Mouse (Mus musculus) forebrain, postnatal 0 days (tissue): ENCODE measurements around the gene Zfp853. TPM values are rescaled to one million over a fixed set of nuclear protein-coding genes. Genes with fewer than 3 reads are reported as not detected.

ENCODE experiments used
- ATAC-seq: fragments of 200-750 bp; cut with Nextera tagmentation; 2 replicates; pipeline ENCODE4 v1.8.0; 2017; ENCODE audit warnings: mild to moderate bottlenecking, moderate library complexity
- DNase-seq: peaks from one replicate; pipeline ENCODE4 v3.0.0-alpha.2; 2015
- H3K27ac ChIP-seq: fragments of 300-500 bp; sonication (generic); 2 replicates; pipeline ENCODE4 v1.5.1; 2014; ENCODE audit warnings: low read depth, mild to moderate bottlenecking, antibody characterized with exemption, low read length, moderate library complexity, mixed read lengths
- H3K27me3 ChIP-seq: fragments of 300-500 bp; sonication (generic); 2 replicates; pipeline ENCODE4 v1.6.1; 2014; ENCODE audit warnings: mild to moderate bottlenecking, low read length, mixed read lengths; ENCODE audit not compliant: insufficient read depth
- H3K36me3 ChIP-seq: fragments of 300-500 bp; sonication (generic); 2 replicates; pipeline ENCODE4 v1.6.1; 2014; ENCODE audit warnings: mild to moderate bottlenecking, moderate library complexity; ENCODE audit not compliant: insufficient read depth
- H3K4me1 ChIP-seq: fragments of 300-500 bp; sonication (generic); 2 replicates; pipeline ENCODE4 v1.6.1; 2014; ENCODE audit warnings: antibody characterized with exemption; ENCODE audit not compliant: insufficient read depth
- H3K4me2 ChIP-seq: fragments of 300-500 bp; sonication (generic); 2 replicates; pipeline ENCODE4 v1.6.1; 2014; ENCODE audit warnings: low read depth, mild to moderate bottlenecking, moderate library complexity
- H3K4me3 ChIP-seq: fragments of 300-500 bp; sonication (generic); 2 replicates; pipeline ENCODE4 v1.5.1; 2014; ENCODE audit warnings: low read depth, low read length, mixed read lengths
- H3K9ac ChIP-seq: fragments of 300-500 bp; sonication (generic); 2 replicates; pipeline ENCODE4 v1.6.1; 2014; ENCODE audit warnings: mild to moderate bottlenecking
- H3K9me3 ChIP-seq: fragments of 300-500 bp; sonication (generic); 2 replicates; pipeline ENCODE4 v1.6.1; 2016; ENCODE audit warnings: low read length
- CTCF ChIP-seq: sonication (generic); IDR thresholded peaks from 2 replicates; pipeline ENCODE4 v1.5.1; 2016; ENCODE audit warnings: antibody characterized with exemption, control low read depth, low read depth
- WGBS: fragments of 180-500 bp; shearing (Covaris S2); extraction: QIAGEN DNeasy Blood & Tissue Kit; methylation state at CpG from one replicate; pipeline ENCODE4 v1.1.7; 2014; 5-methylcytosine and 5-hydroxymethylcytosine counted together
- polyA plus RNA-seq: library from polyadenylated mRNA; unstranded; fragments of >200 nt; fragmentation: Nextera tagmentation; extraction: Ambion mirVana; gene quantifications from 2 replicates; pipeline ENCODE4 v1.2.1, GENCODE M21; 2015
- total RNA-seq: library from RNA; depleted of rRNA; stranded (reverse); fragments of >200 nt; gene quantifications from 2 replicates; pipeline ENCODE4 v1.2.3, GENCODE M21; 2014

The Zfp853 gene
- total and polyA plus RNA-seq, 2 experiments from 2014 or later, result 0.23 to 16.5 TPM

GRCm38 (mm10) chr5:143269363-143270150 is 23.9 kb downstream of the Zfp853 start, which contains the start of gene Zfp316:
Gene Zfp316, minus strand, starts transcription at chr5:143270022.
- H3K9me3 ChIP-seq, result no peaks in the 10 kb centered on the region
- H3K4me2 ChIP-seq, result peak within 1 kb of the TSS; percentile 80
- peaks cover 18% of the 10 kb centered on the region for H3K4me1 ChIP-seq
- ATAC-seq (peak; percentile 88), DNase-seq (peak; percentile 88)
- H3K27me3 ChIP-seq, result no peaks in the 10 kb centered on the region
- peak within 1 kb of the TSS; percentile 94 for H3K9ac ChIP-seq
- TF ChIP-seq CTCF, result no peak; the same call in 1 of the 2 replicates
- peak within 1 kb of the TSS; percentile 87 for H3K4me3 ChIP-seq
- H3K36me3 ChIP-seq, result peaks cover 5% of the 10 kb centered on the region; the same call in 1 of the 2 replicates
- WGBS, result under 1% methylated on average over 74 of the region's 79 CpGs
- H3K27ac ChIP-seq, result peak within 1 kb of the TSS; percentile 85

- H3K36me3 ChIP-seq, result peaks cover 7% of the 10 kb centered on the region; the same call in 1 of the 2 replicates
- H3K4me1 ChIP-seq, result peaks cover 18% of the 10 kb centered on the region
- H3K4me2 ChIP-seq, result peak overlapping the region; percentile 80
- H3K9ac ChIP-seq, result peak overlapping the region; percentile 94
- H3K9me3 ChIP-seq, result no peaks in the 10 kb centered on the region
- TF ChIP-seq CTCF, result no peak
- WGBS, result 23% methylated on average over 8 of the region's 8 CpGs
- DNase-seq, result no peak
- no peak for ATAC-seq
- H3K27ac ChIP-seq, result peak overlapping the region; percentile 85
- H3K27me3 ChIP-seq, result no peaks in the 10 kb centered on the region
- H3K4me3 ChIP-seq, result peak overlapping the region; percentile 87
Observed at GRCm38 (mm10) chr5:143268985-143269362, 24.4 kb downstream of the Zfp853 start.

DNA sequence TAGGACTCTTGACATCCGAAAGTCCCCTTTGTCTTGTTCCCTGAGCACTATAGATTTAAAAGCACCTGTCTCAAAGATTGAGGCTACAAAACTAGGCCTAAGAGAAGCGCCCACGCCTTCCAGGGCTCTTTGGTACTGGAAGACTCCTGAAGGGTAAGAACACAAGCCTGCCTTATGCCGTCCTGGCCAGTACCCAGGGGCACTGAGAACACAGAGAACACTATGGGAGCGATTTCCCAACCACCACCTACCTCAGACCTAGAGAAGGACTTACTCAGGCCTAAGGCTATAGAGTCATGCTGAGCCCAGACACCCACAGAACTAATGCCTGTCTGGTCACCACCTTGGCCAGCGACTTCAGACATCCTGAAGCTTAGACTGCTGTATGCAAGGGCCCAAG is 26.6 kb downstream of the Zfp853 start:
- ATAC-seq, result no peak
- Histone ChIP-seq H3K27me3 (no peaks in the 10 kb centered on the region), H3K4me1 (peaks cover 18% of the 10 kb centered on the region), H3K9ac (no peak overlapping the region), H3K36me3 (peaks cover 28% of the 10 kb centered on the region), H3K4me3 (no peak overlapping the region), H3K9me3 (no peaks in the 10 kb centered on the region), H3K27ac (no peak overlapping the region), H3K4me2 (no peak overlapping the region)
- 86% methylated on average over 6 of the region's 6 CpGs for WGBS
- DNase-seq, result no peak
- no peak for TF ChIP-seq CTCF

DNA sequence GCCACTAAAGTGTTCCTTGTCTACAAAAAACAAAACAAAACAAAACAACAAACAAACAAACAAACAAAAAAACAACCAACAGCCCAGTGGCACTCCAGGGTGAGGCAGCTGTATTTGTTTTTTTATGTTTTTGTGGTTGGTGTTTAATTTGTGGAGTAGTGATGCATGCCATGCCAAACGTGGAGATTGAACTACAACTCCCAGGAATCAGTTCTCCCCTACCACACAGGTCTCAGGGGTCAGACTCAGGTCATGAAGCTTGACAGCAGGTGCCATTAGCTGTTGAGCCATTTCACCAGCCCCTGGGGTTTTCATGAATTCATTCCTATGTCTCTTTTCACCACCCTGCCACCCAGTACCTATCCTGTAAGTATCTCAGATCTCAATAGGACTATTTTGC is 28.0 kb downstream of the Zfp853 start:
- H3K27ac ChIP-seq, result no peak overlapping the region
- H3K9ac ChIP-seq, result no peak overlapping the region
- ATAC-seq (no peak), DNase-seq (no peak)
- no peak overlapping the region for H3K4me3 ChIP-seq
- peaks cover 11% of the 10 kb centered on the region for H3K4me1 ChIP-seq
- H3K36me3 ChIP-seq, result peaks cover 34% of the 10 kb centered on the region
- no peaks in the 10 kb centered on the region for H3K27me3 ChIP-seq
- H3K9me3 ChIP-seq, result no peaks in the 10 kb centered on the region
- 37% methylated on average over 1 of the region's 1 CpGs for WGBS
- TF ChIP-seq CTCF, result no peak
- H3K4me2 ChIP-seq, result no peak overlapping the region

DNA sequence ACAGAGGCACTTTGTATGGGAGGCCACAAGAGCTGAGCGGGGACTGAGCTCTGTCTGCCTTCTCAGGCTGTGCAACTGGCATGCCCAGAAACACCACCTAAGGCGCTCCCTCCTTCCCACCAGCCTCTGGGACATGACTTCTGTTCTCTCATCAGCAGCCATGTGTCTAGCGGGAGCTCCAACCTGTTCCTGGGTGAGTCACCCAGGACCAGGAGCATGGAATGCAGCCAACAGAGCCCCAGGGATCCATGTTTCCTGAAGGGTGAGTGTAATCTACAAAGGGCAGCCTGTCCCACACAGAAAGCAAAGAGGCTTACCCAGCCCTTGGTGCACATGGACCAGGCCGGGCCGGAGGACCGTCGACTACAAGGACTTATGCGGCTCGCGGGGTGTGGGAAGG is 28.7 kb downstream of the Zfp853 start:
- ATAC-seq, result no peak
- H3K9me3 ChIP-seq, result no peaks in the 10 kb centered on the region
- H3K4me2 ChIP-seq, result no peak overlapping the region
- no peak overlapping the region for H3K27ac ChIP-seq
- DNase-seq, result no peak
- H3K27me3 ChIP-seq, result no peaks in the 10 kb centered on the region
- H3K4me1 ChIP-seq, result peaks cover 8% of the 10 kb centered on the region; the same call in 1 of the 2 replicates
- H3K36me3 ChIP-seq, result peaks cover 41% of the 10 kb centered on the region
- H3K4me3 ChIP-seq, result no peak overlapping the region
- WGBS, result 86% methylated on average over 10 of the region's 10 CpGs
- TF ChIP-seq CTCF, result no peak
- H3K9ac ChIP-seq, result no peak overlapping the region

DNA sequence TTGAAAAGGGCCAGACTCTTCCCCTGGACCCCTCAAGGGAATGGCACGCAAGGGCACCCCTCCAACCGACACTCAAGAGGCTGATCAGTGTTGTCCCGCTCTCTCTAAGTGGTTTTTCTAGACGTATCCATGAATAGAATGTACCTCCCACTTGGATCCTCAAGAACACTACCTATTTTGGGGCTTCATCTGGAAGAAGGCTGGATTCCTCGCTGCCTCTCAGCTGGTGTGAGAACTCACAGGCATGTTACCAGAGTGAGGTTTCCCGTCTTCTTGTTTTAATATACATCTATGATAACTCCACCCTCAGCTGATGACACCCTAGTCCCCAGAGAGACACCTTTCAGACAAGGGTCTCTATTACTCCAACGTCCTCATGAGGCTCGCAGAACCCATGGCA is 31.8 kb downstream of the Zfp853 start:
- peaks cover 48% of the 10 kb centered on the region for H3K36me3 ChIP-seq
- H3K9ac ChIP-seq, result no peak overlapping the region
- ATAC-seq (no peak), DNase-seq (no peak)
- WGBS, result 93% methylated on average over 8 of the region's 8 CpGs
- H3K9me3 ChIP-seq, result no peaks in the 10 kb centered on the region
- no peaks in the 10 kb centered on the region for H3K27me3 ChIP-seq
- no peak overlapping the region for H3K27ac ChIP-seq
- H3K4me1 ChIP-seq, result no peaks in the 10 kb centered on the region
- H3K4me3 ChIP-seq, result no peak overlapping the region
- H3K4me2 ChIP-seq, result no peak overlapping the region
- no peak for TF ChIP-seq CTCF

GRCm38 (mm10) chr5:143255802-143256201 is 37.6 kb downstream of the Zfp853 start:
- TF ChIP-seq CTCF, result no peak
- ATAC-seq (no peak), DNase-seq (no peak)
- no peaks in the 10 kb centered on the region for H3K4me1 ChIP-seq
- H3K4me2 ChIP-seq, result no peak overlapping the region
- no peak overlapping the region for H3K27ac ChIP-seq
- 91% methylated on average over 5 of the region's 5 CpGs for WGBS
- peaks cover 63% of the 10 kb centered on the region for H3K36me3 ChIP-seq
- no peaks in the 10 kb centered on the region; the same call in 1 of the 2 replicates for H3K27me3 ChIP-seq
- no peaks in the 10 kb centered on the region for H3K9me3 ChIP-seq
- no peak overlapping the region for H3K9ac ChIP-seq
- H3K4me3 ChIP-seq, result no peak overlapping the region
